Mouse (Mus musculus): ENCODE results near the gene Nf1.

Nf1 gene

DNA sequence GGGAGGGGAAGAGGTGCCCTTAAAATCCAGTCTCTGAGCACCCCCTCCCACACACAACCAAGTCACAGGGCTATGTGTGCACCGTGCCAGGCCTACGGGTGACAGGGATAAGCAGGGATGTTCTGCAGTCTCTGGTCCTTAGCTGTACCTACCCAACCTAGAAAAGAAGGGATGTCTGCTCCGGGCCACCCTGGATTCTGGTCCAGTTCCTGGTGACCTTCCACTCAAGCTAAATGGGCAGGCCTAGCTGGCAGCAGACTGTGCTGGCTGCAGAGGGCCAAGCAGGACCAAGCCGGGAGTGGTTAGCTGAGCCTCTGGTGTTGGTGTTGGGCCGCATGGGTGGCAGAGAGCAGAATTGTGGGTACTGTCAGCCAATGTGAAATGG is 252.1 kb downstream of the Nf1 start:
- peak; percentile 34 for DNase-seq

DNA sequence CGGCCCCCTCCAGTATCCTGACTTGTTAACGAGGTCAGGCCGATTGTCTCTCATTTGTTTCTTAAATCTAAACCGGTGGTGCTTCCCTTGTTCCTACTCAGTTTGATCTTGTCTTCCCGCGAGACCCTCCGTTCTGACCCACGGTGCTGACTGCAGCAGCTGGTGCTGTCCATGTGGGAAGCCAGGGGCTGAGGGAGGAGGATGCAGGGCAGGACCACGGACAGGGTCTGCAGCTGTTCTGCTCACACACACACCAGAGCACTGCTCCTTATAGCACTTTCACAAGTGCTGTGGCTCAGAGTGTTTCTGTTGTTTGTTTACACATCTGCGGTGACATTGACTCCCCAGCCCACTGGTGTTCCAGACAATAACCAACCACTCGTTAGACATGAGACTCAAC is 254.0 kb downstream of the Nf1 start:
- no peak for DNase-seq

DNA sequence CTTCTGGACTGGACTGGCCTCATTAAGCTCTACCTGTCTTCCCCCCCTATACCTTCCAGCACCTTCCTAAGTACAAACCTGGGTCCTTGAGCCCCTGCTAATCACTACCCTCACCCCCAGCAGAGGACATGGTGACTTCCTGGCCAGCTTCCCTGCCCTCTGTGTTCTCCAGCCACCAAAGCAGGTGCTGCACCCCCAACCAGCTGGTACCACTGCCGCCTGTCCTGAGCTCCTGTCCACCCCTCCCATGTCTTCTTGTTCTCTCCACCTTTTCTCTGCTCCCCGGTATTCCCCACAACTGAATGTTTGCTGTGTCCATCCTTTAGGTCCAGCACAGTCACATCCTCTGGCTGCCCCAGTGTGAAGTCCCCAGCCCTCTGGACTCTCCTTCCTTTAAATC is 271.0 kb downstream of the Nf1 start:
- no peak for DNase-seq

DNA sequence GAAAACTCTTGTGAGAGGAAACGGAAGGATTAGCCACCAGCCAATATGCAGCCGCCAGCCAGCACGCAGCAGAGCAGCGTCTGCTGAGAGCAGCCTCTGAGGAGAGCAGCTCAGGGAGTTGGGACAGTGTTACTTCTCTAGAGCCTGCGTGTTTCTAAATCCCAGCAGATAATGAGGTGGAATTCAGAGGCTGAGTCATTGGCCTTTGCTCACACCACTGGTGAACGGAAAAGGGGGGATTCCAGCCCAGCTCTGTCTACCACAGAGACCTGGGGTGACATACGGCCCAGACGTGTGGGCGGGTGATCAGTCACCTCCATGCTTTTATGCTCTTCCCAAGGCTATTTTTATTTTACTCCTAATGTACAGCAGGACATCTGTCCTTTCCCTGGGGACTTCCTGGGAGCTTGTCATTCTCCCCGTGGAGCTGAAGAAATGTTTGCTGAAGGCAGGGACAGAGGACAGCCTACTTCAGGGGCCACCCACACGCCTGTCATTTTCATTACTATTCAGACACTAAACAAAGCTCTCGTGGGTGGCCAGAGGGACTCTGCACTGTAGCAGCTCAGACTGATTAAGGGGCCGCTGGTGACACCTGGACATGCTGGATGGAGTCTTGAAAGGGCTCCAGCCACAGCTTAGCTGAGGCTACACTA is 271.6 kb downstream of the Nf1 start:
- peak; percentile 35 for DNase-seq

DNA sequence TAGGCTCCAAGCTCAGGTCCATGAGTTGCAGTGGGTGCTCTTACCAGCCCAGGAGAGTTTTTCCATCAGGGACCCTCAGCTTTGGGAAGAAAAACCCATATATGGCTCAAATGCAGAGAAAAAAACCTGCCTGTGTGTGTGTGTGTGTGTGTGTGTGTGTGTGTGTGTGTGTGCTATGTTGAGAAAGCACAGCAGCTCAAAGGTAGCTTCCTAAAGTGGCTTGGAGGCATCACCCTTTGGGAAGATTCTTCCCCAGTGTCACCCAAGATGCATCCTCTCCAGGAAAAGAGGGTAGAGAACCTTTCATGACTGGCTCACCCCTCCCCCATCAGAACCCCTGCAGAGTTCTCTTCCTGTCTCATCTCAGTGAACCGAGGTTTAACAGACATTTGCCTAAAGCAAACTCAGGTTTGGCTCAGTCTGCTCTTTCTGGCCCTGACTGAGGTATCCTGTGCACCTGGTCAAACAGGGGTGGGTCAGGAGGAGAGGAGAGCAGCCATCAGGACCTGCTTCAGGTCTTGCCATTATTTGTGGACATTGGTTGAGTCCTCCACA is 272.6 kb downstream of the Nf1 start:
- no peak for DNase-seq

- no peak for DNase-seq
Measured at GRCm38 (mm10) chr11:79613084-79613483, 273.6 kb downstream of the Nf1 start.

- DNase-seq = no peak
Measured at GRCm38 (mm10) chr11:79613711-79614110, 274.2 kb downstream of the Nf1 start.

DNA sequence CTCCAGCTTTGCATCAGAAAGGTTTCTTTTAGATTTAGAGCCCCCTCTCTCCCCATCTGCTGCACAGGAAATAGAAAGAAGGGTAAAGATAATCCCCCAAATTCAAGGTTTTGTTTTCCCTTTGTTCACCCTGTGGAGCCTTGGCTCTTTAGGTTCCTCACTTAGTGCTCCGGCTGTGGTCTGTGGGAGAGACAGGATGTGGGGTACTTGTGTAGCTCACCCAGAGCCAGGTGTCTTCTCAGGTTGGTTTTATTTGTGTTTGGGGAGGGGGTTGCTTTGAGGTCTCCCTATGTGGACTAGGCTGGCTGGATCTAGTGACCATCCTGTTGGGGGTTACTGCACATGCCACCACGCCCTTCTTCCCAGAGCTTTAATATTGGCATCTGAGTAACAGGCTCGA is 275.4 kb downstream of the Nf1 start:
- no peak for DNase-seq

GRCm38 (mm10) chr11:79615871-79616270 is 276.4 kb downstream of the Nf1 start:
- no peak for DNase-seq

GRCm38 (mm10) chr11:79617991-79618390 is 278.5 kb downstream of the Nf1 start:
- DNase-seq = no peak

GRCm38 (mm10) chr11:79623029-79623428 is 283.5 kb downstream of the Nf1 start:
- no peak for DNase-seq

- peak; percentile 47 for DNase-seq
Measured at GRCm38 (mm10) chr11:79624801-79625302, 285.4 kb downstream of the Nf1 start.

DNA sequence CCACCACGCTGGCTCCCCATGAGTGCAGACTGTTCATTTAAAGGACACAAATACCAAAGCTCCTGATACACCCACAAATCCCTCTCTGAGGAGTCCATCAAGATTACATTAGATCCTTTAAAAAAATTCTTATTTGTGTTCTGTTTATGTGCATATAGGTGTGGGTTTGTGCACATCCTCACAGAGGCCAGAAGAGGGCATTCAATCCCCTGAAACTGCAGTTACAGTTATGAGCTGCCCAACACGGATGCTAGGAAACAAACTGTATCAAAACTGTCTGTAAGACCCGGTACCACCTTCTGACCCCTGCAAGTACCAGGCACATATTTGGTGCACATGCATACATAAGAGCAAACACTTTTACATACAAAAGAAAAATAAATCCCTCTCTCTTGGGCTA is 289.2 kb downstream of the Nf1 start:
- no peak for DNase-seq

GRCm38 (mm10) chr11:79629752-79630374 is 290.4 kb downstream of the Nf1 start:
- DNase-seq = no peak

DNA sequence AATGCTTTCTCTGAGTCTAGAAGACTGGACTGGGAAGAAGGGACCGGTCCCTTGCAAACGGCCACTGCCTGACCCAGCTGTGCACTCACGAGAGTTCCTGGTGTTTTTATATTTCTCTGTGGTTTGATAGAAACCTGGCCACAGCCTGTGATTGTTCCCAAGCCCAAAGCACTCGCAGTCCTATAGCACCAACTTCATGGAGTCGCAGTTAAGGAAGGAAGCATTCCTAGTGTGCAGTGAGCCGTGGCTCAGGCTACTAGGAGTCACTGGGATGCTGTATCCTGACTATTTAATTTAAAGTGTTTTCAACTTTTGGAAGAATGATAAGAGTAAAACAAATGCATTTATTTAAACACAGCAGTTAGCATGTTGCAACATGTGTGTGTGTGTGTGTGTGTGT is 291.0 kb downstream of the Nf1 start:
- DNase-seq = no peak
